Mouse (Mus musculus) frontal cortex, postnatal 36 days (tissue): ENCODE measurements around the gene Adcy6.

Source experiments
- DNase-seq, 2 experiments: peaks; one replicate each; pipeline ENCODE4 v3.0.0; 2022; ENCODE audit warnings: low spot score in 2 of 2

Adcy6 gene

GRCm38 (mm10) chr15:98628589-98629254, 18.8 kb upstream of the Adcy6 start:
- DNase-seq, result no peak

GRCm38 (mm10) chr15:98626487-98627212, 16.8 kb upstream of the Adcy6 start:
- DNase-seq, result no peak

GRCm38 (mm10) chr15:98626078-98626477, 16.2 kb upstream of the Adcy6 start:
- no peak for DNase-seq

- DNase-seq, result no peak
Observed at GRCm38 (mm10) chr15:98623361-98623821, 13.5 kb upstream of the Adcy6 start.

GRCm38 (mm10) chr15:98622721-98623120, 12.8 kb upstream of the Adcy6 start:
- no peak for DNase-seq

- no peak for DNase-seq
Observed at GRCm38 (mm10) chr15:98622199-98622598, 12.3 kb upstream of the Adcy6 start.

- DNase-seq, result peak; percentile 80 to 81
Observed at GRCm38 (mm10) chr15:98617176-98617537, 7.3 kb upstream of the Adcy6 start.

GRCm38 (mm10) chr15:98616362-98617175, 6.7 kb upstream of the Adcy6 start:
- no peak for DNase-seq

- DNase-seq, result no peak
Observed at GRCm38 (mm10) chr15:98615751-98616150, 5.9 kb upstream of the Adcy6 start.

- no peak for DNase-seq
Observed at GRCm38 (mm10) chr15:98614971-98615370, 5.1 kb upstream of the Adcy6 start.

GRCm38 (mm10) chr15:98614551-98614950, 4.7 kb upstream of the Adcy6 start:
- DNase-seq, result no peak

- DNase-seq, result no peak
Observed at GRCm38 (mm10) chr15:98612229-98612628, 2.4 kb upstream of the Adcy6 start.

GRCm38 (mm10) chr15:98610131-98610633, 306 bp upstream of the Adcy6 start:
- DNase-seq, result no peak

- no peak for DNase-seq
Observed at GRCm38 (mm10) chr15:98608784-98609250, 1.1 kb downstream of the Adcy6 start.

GRCm38 (mm10) chr15:98608058-98608783, 1.7 kb downstream of the Adcy6 start:
- no peak for DNase-seq

- DNase-seq, result no peak
Observed at GRCm38 (mm10) chr15:98607557-98607956, 2.3 kb downstream of the Adcy6 start.

- DNase-seq, result no peak
Observed at GRCm38 (mm10) chr15:98606739-98607138, 3.1 kb downstream of the Adcy6 start.

- no peak for DNase-seq
Observed at GRCm38 (mm10) chr15:98606051-98606536, 3.8 kb downstream of the Adcy6 start.

- no peak for DNase-seq
Observed at GRCm38 (mm10) chr15:98604041-98604575, 5.8 kb downstream of the Adcy6 start.

GRCm38 (mm10) chr15:98602921-98603458, 6.9 kb downstream of the Adcy6 start:
- no peak for DNase-seq
